Mouse (Mus musculus) ES-CJ7 (cell line): ENCODE measurements around the gene Fbxw21.

Experiments
- DNase-seq: peaks from one replicate; pipeline ENCODE4 v3.0.0; 2011; ENCODE audit warnings: low read depth, low spot score

The Fbxw21 gene

DNA sequence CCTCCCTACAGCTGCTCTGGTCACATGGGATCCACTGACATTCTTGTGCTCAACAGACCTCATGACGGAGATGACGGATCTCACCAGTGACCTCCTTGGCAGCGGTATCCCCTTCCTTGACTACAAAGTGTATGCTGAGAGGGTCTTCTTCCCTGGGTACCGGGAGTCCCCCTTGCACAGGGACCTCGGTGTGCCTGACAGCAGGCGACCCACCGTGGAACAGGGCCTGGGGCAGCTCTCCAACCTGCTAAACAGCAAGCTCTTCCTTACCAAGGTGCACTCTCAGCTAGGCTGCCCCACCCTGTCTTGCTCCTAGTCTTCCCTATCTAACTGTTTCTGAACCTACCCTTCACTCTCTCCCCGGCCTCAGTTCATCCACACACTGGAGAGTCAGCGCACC lies 50.2 kb downstream of the Fbxw21 start:
- DNase-seq: no peak

DNA sequence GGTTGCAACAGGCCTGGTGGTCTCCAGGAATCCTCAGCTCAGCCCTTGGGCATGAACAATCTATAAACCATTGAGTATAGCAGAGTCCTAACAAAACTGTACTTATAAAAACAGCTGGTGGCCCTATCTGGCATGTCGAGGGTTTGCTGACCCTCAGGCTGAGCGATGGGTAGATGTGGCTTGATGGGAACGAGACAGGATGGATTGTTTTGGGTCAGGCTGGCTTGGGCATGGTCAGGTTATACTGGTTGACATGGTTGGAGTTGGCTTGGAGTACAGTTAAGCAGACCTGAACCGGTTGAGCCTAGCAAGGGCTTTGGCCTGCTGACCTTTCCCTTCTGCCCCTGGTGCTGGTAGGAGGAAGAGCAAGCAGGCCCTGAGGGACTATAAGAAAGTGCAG lies 50.7 kb downstream of the Fbxw21 start:
- no peak for DNase-seq

DNA sequence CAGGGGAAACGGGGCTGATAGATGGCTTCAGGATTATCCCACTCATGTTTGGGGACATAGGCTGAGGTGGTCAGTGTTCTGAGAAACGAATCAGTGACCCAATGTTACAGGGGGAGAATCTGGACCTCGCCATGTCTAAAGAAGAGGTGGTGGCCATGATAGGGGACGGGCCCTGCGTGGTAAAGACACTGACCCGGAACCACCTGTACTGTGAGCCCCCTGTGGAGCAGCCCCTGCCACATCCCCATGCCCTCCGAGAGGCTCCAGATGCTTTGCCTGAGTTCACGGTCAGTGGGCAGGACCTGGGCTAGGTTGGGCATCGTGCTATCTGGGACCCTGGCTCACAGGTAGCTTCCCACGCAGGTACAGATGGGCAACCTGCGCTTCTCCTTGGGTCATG lies 51.6 kb downstream of the Fbxw21 start:
- DNase-seq: no peak

DNA sequence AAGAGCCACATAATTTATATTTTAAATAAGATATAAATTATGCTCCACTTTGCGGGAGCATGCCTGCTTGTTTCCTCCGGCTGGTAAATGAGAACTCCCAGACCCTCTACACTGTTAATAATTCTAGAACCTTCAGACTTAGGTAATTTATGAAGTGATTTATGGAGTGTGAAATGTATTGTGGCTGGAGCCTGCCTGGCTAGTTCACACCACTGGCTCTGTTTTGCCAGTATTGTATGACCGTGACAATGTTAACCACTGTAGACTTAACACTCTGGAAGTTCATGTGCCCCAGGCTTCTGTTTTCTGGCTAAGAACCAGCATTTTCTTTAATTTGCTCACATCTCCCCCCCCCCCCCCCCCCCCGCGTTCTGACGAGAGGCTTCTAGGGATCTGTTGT lies 54.5 kb downstream of the Fbxw21 start:
- no peak for DNase-seq

DNA sequence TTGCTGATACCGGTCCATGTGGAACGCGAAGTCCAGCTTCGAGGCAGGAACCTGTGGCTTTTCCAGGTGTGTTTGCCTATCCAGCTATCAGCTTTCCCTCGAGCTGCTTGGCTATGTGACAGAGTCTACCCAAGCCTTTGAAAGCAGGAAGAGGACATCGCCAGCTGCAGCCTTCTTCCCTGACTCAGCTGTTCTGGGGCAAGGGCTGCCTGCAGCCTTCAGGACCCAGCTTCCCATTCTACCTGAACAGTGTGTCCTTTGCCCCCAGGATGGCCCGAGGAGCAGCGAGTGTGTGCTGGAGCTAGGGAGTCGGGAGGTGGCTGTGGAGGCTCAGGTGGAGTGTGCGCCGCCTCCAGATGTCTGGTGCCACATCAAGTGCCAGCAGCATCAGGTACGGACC lies 56.2 kb downstream of the Fbxw21 start:
- DNase-seq: no peak

DNA sequence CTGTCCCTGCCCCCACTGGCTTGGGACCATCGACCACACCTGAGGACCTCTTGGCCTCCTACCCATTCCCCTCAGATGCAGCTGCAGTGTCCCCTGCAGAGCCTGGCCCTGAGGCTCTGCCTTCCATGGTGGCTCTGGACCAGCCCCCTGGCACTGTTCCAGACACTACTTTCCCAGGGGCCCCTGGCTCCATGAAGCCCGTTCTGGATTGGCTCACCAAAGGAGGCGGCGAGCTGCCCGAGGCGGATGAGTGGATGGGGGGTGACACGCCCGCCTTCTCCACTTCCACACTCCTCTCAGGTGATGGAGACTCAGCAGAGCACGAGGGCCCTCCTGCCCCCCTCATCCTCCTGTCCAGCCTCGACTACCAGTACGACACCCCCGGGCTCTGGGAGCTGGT lies 56.8 kb downstream of the Fbxw21 start:
- no peak for DNase-seq

DNA sequence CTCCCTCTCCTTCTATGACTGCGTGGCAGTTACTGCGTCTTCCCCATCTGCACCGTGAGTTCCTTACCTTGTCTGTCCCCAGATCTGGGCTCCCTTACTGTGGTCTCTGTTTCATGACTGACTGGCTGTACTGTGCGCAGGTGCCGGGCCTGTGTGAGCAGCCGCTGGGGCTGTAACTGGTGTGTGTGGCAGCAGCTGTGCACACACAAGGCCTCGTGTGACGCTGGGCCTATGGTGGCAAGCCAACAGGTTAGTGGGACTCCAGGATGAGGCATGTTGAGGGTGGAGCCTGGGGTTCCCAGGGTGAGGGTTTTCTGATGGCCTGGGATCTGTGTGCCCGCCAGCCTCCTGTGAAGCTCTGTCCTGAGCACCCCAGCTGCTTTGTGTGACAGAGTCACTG lies 57.8 kb downstream of the Fbxw21 start:
- no peak for DNase-seq

DNA sequence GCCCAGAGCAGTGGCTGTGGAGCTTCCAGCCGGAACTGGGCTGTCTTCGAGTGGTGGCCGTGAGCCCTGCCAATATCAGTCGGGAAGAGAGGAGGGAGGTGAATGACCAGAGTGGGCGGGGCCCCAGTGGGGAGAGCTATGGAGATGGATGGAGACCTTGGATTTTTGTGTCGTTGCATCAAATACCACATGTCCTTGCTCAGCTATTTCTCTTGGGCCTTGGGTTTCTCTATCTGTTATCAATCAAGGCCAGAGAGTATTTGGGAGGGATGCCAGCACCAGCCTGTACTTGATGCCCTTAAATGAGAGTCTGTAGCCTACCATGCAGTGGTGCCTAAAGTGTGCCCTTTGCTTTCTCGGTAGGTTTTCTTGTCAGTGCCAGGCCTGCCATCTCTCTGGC lies 58.6 kb downstream of the Fbxw21 start:
- DNase-seq: no peak

DNA sequence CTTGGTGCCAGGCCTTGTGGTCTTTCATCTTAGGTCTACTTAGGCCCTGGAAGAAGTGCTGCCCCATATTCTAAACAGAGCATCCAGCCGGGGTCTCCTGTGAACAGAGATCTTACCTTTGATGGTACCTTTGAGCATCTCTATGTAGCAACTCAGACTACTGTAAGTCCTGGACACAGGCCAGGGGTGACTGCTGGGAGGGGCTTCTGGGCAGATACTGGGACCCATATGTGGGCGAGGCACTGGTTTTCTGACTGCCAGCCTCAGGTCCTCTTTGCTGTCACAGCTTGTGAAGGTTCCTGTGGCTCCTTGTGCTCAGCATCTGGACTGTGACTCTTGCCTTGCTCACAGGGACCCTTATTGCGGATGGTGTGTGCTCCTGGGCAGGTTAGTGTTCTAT lies 59.3 kb downstream of the Fbxw21 start:
- no peak for DNase-seq

DNA sequence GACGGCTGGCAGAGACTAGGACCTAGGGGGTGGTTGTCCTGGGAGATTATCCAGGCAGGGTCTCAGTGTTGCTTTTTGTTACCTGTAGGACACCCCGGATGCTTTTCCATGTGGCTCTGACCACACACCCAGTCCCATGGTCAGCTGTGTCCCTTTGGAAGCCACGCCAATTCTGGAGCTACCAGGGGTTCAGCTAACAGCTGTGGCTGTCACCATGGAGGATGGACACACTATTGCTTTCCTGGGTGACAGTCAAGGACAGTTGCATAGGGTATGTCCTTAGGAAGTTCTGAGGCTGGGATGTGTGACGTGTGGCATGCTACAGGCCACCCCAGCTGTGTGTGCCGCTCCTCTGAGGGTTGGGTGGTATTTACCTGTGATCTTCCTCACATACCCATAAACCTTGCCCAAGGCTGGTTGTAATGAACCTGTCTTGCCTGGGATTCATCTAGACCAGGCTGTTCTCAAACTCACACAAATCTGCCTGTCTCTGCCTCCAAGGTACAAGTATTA lies 59.9 kb downstream of the Fbxw21 start:
- DNase-seq: no peak

DNA sequence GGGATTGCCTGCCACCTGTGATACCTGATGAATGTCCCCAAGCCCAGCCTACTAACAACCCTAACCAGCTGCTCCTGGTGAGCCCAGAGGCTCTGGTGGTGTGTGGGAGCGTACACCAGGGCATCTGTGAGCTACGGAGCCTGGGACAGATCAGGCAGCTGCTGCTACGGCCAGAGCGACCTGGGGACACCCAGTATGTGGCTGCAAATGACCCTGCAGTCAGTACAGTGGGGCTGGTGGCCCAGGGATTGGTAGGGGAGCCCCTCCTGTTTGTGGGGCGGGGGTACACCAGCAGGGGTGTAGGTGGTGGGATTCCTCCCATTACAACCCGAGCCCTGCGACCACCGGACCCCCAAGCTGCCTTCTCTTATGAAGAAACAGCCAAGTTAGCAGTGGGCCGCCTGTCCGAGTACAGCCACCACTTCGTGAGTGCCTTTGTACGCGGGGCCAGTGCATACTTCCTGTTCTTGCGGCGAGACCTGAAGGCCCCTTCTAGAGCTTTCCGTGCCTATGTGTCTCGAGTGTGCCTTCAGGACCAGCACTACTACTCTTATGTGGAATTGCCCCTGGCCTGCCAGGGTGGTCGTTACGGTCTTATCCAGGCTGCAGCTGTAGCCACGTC lies 61.4 kb downstream of the Fbxw21 start:
- no peak for DNase-seq

DNA sequence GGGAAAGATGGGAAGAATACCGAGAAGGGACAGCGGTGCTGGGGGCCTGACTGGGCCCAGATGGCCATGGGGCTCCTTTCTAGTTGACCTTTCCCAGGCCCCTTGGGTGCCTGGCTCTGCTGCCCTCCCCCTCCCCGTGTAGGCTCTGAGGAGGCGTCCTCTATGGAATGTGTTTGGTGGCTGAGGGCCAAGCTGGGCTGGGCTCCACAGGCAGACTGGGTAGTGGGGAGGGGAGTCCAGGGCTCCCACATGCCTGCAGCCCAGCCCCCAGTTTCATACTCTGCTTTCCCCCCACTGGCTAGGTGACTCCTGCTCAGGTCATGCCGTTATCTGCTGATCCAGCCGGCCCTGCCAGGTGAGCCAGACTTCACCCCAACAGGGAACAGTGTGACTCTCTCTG lies 62.9 kb downstream of the Fbxw21 start:
- no peak for DNase-seq

DNA sequence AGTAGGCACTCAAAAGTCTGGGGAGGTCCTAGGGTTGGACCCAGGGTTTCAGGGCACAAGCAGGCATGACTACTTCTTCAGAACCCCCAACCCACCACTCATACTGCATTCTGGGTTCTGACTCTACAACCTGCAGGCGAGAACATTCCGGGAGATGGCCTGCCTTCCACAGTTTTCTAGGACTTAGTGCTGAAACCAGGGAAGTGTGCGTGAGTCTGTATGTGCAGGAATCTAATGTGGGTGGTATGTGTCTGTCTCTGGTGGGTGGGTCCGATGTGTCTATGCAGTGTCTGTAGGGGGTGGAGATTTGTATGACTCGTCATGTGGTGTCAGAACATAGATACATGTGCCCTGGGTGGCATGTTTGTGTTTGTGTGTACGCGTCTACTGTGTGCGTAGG lies 63.5 kb downstream of the Fbxw21 start:
- DNase-seq: no peak

DNA sequence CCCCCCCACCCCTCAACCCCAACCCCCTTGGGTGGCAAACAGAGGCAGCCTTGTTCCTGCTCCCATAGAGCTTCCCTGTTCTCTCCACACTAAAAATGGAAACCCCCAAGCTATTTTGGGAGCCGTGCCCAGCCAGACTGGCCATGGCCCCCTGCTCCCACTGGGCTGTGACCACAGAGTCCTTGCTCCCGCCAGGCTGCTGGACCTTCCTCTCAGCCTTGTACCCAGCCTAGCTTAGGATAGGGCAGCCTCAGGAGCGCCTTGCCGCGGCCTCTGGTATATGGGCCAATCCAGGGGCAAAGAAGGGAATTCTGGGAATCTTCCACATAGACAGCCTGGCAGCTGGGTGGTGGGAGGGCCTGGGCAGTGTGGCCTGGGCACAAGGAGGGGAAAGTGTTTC lies 64.0 kb downstream of the Fbxw21 start:
- DNase-seq: no peak

DNA sequence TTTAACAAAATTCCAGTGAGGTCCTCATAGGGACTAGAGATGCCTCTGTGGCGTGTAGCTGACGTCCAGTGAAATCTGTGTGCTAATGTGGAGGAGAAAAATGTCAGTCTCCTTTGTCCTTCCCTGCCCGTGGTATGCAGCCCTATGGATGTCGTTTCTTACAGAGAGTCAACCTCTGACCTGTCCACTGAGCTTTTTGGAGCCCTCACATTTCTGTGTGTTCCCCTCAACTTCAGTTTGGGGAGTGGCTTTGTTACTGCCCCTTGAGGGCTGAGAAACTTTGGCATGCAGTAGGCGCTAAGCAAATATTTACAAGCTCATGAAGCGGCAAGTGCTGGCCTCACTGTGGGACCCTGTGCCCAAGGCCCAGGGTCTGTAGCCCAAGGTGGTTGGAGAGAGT lies 64.5 kb downstream of the Fbxw21 start:
- DNase-seq: no peak

DNA sequence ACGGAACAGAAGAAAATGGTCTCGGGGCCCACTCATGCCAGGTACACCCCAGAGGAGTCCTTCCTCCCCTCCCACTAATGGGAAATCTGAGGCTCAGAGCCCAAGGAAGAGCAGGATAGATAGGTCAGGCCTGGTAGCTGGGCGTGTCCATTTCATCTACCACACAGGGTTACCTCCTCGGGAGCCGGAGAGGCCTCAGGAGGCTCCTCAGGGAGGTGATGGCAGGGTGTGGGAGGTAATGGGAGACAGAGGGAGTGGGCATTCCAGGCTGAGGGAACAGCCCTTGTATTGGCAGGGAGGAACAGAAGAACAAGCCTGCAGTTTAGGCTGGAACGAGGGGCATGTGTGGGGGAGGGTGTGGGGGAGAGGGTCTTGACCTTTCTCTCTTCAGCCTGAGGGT lies 65.0 kb downstream of the Fbxw21 start:
- peak; percentile 54 for DNase-seq

DNA sequence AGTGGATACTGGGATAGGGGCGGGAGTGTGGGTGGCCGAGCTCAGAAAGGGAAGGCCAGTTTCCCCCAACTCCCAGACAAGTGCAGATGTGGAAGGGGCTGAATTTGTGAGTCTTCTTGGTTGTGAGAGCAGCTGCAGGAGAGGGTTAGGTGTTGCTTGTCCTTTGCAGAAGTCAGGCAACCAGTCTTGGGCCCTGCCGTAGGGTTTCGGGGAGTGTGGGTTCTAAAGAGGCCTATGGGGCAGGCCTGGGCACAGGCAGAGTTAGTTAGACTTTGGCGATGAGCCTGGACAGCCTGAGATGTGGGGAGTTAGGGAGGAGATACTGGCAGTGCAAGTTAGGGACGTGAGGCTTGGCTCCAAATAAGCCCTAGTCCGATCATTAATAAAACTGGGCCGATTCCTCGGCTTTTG lies 65.6 kb downstream of the Fbxw21 start:
- no peak for DNase-seq

DNA sequence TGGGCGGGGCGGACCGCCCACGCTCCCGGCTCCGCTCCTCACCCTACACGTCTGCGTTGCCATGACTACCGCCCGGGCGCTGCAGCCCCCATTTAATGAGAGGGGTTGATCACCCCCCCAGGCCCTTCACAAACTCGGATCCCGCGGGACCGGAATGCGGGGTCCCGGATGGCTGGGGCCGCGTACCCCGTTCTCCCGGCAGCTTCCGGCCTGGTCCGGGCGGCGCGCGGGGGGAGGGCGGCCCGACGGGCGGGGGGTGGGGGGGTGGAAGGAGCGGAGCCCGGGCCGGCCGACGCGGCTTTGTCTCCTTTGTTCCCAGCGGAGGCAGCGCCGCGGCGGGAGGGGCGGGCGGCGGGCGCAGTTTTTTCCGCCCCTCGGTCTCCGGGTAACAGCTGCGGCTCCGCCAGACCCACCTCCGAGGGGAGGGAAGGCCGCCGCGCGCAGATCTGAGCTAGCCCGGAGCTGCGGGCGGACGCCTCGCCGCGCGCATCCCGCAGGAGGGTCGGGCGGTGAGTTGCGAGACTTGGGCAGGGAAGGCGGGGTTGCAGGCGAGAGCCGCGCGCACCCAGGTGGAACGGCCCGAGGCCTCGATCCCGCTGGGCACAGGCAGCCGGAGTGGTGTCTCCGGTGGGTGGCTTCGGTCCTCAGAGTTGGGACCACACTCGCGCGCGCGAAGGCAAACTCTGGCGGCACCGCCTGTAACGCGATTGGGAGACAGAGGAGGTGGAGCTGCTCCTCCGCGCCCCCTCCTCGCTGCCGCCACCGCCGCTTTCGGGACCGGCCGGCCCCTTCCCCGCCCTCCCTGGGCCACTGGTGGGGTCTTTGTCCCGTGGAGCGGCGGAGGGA lies 66.5 kb downstream of the Fbxw21 start, which contains the start of gene Plxnb1:
Gene Plxnb1, plus strand, starts transcription at position 253 of the 846 bp plus-strand sequence.
- peak; percentile 73 for DNase-seq

DNA sequence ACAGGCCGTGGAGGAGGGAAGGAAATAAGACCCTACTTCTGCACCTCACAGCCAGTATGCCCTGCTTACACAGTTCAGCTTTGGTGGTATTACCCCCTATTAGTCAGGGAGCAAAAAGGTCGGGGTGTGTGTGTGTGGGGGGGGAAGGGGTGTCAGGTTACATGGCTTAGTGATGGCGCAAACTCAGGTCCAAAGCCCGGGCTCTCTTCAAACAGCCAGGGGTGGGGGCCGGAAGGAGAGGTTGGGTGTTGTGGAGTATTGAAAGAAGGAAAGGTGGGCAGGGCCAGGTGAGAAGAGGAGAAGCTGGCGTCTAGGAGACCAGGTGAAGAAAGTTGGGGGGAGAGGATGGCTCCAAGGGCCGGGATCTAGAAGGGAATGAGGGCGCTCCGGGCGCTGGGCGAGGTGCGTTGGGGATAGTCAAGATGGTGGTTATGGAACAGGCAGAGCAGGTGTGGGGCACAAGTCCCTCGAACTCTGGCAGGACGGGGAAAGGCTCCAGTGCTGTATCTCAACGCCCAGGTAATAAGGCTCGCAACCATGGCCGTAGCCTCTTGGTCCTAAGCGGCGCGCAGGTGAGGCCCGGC lies 67.2 kb downstream of the Fbxw21 start:
- peak; percentile 40 for DNase-seq

DNA sequence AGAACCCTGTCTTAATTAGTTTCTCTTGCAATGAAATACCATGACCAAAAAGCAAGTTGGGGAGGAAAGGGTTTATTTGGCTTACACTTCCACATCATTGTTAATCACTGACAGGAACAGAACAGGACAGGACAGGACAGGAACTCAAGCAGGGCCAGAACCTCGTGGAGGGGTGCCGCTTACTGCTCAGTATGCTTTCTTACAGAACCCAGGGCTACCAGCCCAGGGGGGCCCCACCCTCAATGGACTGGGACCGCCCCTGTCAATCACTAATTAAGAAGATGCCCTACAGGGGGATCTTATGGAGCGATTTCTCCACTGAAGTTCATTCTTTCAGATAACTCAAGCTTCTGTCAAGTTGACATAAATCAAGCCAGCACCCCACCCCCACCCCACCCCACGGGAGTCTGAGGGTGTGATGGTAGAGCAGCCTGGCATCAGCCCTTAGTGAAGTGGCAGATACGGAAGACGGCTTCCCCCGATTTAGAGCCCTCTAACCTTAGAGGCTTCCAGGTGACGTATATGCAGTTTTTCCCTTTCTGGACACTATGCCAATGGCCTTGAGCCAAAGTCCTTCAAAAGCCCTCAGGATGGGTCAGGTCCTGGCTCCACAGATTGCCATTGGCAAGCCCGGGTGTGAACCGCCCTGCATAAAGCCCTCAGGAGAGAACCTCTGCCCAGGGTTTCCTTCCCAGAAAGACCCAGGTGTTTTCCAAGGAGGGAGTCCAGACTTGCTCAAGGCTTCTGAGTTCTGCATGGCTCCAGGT lies 67.9 kb downstream of the Fbxw21 start:
- DNase-seq: no peak

DNA sequence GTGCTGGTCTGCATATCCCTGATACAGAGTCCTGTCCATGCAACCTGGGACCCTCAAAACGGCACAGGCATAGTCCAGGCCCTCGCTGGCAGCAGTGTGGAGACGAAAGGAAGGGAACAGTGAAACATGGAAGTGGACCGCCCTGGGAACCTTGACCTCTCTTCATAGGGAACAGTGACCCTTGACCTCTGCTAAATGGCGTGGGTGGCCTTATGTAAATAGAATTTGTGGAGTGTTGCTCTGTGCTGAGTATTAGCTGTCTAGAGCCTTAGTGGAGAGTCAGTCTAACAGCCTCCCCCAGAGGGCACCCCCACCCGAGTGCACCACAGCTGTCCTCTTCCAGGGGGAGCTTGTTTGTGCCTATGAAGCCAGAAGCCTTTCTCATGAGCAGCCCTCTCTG lies 69.0 kb downstream of the Fbxw21 start:
- DNase-seq: no peak

DNA sequence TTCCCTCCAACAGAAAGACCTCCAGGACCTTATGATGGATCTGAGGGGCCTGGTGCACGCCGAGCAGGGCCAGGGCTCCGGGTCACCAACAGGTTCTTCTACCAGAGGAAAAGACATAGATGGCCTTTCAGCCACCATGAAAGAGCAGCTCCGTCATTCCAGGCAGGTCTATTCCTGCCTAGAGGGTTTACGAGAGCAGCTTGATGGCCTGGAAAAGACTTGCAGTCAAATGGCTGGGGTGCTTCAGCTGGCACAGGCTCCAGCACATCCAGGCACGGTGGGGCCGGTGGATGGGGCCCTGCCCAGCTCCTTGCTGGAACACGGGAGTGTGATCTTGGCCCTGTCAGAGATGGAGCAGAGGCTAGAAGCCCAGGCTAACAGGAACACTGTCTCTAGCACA lies 70.0 kb downstream of the Fbxw21 start:
- no peak for DNase-seq
